Mouse (Mus musculus): ENCODE measurements around the gene Dazap2. TPM values are rescaled to one million over a fixed set of nuclear protein-coding genes. Genes with fewer than 3 reads are reported as not detected.
"Not testable (repeated sequence)": the region's sequence is repeated elsewhere in the genome, so short reads cannot be mapped to it uniquely, and the experiment has no call there.

Dazap2 gene
- polyA plus RNA-seq, 1 experiment from 2014 or later: 202 TPM

DNA sequence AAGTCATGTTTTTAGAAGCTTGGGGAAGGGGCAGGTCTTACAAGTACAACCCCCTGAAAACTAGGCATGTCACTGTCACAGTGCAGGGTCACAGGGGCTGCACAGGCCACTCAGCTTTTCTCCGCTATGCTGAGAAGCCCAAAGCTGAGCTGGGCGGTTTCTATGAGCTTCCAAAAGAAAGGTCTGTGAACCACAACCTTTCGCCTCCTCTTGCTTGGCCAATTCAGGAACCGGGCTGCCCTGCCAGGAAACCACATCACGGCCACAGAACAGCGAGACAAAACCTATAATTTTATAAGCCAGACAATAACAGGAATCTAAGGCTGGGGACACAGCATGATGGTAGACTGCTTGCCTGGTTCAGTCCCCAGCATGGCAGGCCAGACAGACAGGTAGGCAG is 26.9 kb upstream of the Dazap2 start:
- no peaks in the 10 kb centered on the region for H3K27me3 ChIP-seq (replicated peaks)
- H3K4me3 ChIP-seq: no peak overlapping the region
- H3K27ac ChIP-seq (replicated peaks): no peak overlapping the region
- 81% methylated on average over 6 of the region's 6 CpGs for WGBS
- no peak for ATAC-seq (ENCODE audit: extremely low read depth, insufficient number of reproducible peaks, low FRiP score, low TSS enrichment)
- no peaks in the 10 kb centered on the region for H3K4me1 ChIP-seq
- H3K9me3 ChIP-seq: no peaks in the 10 kb centered on the region
- H3K36me3 ChIP-seq: peaks cover 18% of the 10 kb centered on the region
- no peak overlapping the region for H3K4me2 ChIP-seq
- H3K9ac ChIP-seq: no peak overlapping the region

DNA sequence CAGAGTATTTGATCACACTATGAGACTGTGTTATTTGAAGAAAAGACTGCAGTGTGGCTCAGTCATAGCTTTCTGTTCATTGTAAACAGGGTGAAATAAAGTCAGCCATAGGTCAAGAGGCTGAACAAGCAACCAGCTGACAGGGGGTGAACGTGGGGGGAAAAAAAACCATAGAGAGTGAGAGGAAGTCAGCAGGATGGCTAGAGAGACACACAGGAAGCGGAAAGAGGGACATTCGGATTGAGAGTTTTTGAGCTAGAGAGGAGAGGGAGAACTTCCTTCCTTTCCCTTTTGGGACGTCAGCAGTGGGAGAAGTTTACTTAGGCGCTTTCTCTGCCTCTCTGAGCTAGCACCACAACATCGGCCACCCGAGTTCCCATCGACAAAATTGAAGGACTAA is 24.7 kb upstream of the Dazap2 start:
- 69% methylated on average over 8 of the region's 8 CpGs for WGBS
- Histone ChIP-seq H3K27ac (replicated peaks) (no peak overlapping the region), H3K4me2 (no peak overlapping the region), H3K27me3 (replicated peaks) (no peaks in the 10 kb centered on the region), H3K9me3 (no peaks in the 10 kb centered on the region), H3K4me3 (no peak overlapping the region), H3K36me3 (peaks cover 15% of the 10 kb centered on the region), H3K4me1 (no peaks in the 10 kb centered on the region), H3K9ac (no peak overlapping the region)
- no peak for ATAC-seq (ENCODE audit: extremely low read depth, insufficient number of reproducible peaks, low FRiP score, low TSS enrichment)

- H3K4me2 ChIP-seq: no peak overlapping the region
- H3K27ac ChIP-seq (replicated peaks): no peak overlapping the region
- H3K4me3 ChIP-seq: no peak overlapping the region
- no peaks in the 10 kb centered on the region for H3K4me1 ChIP-seq
- no peaks in the 10 kb centered on the region for H3K9me3 ChIP-seq
- H3K27me3 ChIP-seq (replicated peaks): no peaks in the 10 kb centered on the region
- ATAC-seq (ENCODE audit: extremely low read depth, insufficient number of reproducible peaks, low FRiP score, low TSS enrichment): no peak
- 75% methylated on average over 6 of the region's 6 CpGs for WGBS
- no peak overlapping the region for H3K9ac ChIP-seq
- no peaks in the 10 kb centered on the region; the same call in 1 of the 2 replicates for H3K36me3 ChIP-seq
Measured at GRCm38 (mm10) chr15:100592817-100593216, 22.3 kb upstream of the Dazap2 start.

- Histone ChIP-seq H3K9ac (peak overlapping the region; percentile 94), H3K9me3 (no peaks in the 10 kb centered on the region), H3K27ac (replicated peaks) (0 out of 2 replicates have a peak overlapping the region, but pooled peaks have one; percentile 63), H3K4me3 (peak overlapping the region; percentile 84), H3K4me1 (peaks cover 16% of the 10 kb centered on the region), H3K4me2 (peak overlapping the region; percentile 75), H3K27me3 (replicated peaks) (peaks cover 26% of the 10 kb centered on the region), H3K36me3 (no peaks in the 10 kb centered on the region)
- WGBS: 20% methylated on average over 9 of the region's 9 CpGs
- ATAC-seq (ENCODE audit: extremely low read depth, insufficient number of reproducible peaks, low FRiP score, low TSS enrichment): no peak
Measured at GRCm38 (mm10) chr15:100598287-100598882, 16.8 kb upstream of the Dazap2 start.

- Histone ChIP-seq H3K4me2 (peak overlapping the region; percentile 75), H3K27me3 (replicated peaks) (peaks cover 31% of the 10 kb centered on the region), H3K36me3 (no peaks in the 10 kb centered on the region), H3K4me3 (peak overlapping the region; percentile 84), H3K9me3 (no peaks in the 10 kb centered on the region), H3K4me1 (peaks cover 16% of the 10 kb centered on the region), H3K9ac (peak overlapping the region; percentile 94), H3K27ac (replicated peaks) (peak overlapping the region; percentile 63; the same call in 1 of the 2 replicates)
- 1% methylated on average over 12 of the region's 12 CpGs for WGBS
- ATAC-seq (ENCODE audit: extremely low read depth, insufficient number of reproducible peaks, low FRiP score, low TSS enrichment): no peak
Measured at GRCm38 (mm10) chr15:100598883-100599275, 16.3 kb upstream of the Dazap2 start.

DNA sequence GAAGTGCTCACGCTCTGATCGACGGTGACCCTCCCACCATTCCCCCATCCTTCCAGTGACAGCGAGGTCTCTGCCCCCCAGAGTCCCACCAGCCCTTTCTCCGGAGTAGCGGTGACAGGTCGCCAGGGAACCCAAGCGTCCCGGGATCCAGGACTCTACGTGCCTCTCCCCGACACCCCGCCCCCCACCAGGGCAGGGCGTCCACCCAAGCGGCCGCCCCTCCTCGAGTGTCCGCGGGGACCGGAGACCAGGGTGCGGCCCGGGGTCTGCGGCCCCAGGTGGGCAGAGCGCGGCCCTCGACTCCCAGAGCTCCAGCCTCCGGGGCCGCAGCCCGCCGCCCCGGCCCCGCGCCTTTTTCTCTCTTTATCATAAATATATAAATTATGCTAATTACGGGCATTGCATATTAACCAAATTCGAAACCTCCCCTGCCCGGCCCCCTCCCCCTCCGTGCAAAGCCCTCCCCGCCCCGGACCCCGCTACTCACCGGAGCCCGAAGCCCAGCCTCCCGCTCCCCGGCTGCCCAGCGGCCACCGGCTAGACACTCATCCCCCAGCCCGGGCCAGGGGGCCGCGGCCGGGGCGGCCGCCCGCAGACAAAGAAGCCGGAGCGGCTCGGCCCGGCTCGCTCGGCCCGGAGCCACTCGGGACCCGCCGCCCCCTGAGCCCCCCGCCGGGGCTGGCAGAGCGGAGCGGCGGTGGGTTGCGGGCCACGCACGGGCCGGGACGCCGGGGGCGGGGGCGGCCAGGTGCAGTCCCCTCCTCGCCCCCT is 15.7 kb upstream of the Dazap2 start, which contains the start of gene Pou6f1:
Gene Pou6f1 (minus strand): TSS at position 709 of the 771 bp plus-strand sequence.
- Histone ChIP-seq H3K4me1 (peaks cover 16% of the 10 kb centered on the region), H3K4me2 (peak within 1 kb of the TSS; percentile 75), H3K27ac (replicated peaks) (peak within 1 kb of the TSS; percentile 63), H3K9me3 (no peaks in the 10 kb centered on the region), H3K36me3 (no peaks in the 10 kb centered on the region), H3K9ac (peak within 1 kb of the TSS; percentile 94), H3K27me3 (replicated peaks) (peaks cover 31% of the 10 kb centered on the region), H3K4me3 (peak within 1 kb of the TSS; percentile 84)
- ATAC-seq (ENCODE audit: extremely low read depth, insufficient number of reproducible peaks, low FRiP score, low TSS enrichment): peak; percentile 44; the same call in 1 of the 2 replicates
- under 1% methylated on average over 67 of the region's 76 CpGs for WGBS

GRCm38 (mm10) chr15:100600047-100600695 is 15.0 kb upstream of the Dazap2 start:
- peak overlapping the region; percentile 75 for H3K4me2 ChIP-seq
- H3K27me3 ChIP-seq (replicated peaks): peaks cover 31% of the 10 kb centered on the region
- H3K9me3 ChIP-seq: no peaks in the 10 kb centered on the region
- H3K36me3 ChIP-seq: no peaks in the 10 kb centered on the region
- 2% methylated on average over 33 of the region's 35 CpGs for WGBS
- ATAC-seq (ENCODE audit: extremely low read depth, insufficient number of reproducible peaks, low FRiP score, low TSS enrichment): peak; percentile 38; the same call in 1 of the 2 replicates
- peak overlapping the region; percentile 84 for H3K4me3 ChIP-seq
- peaks cover 22% of the 10 kb centered on the region for H3K4me1 ChIP-seq
- H3K9ac ChIP-seq: peak overlapping the region; percentile 94
- peak overlapping the region; percentile 63; the same call in 1 of the 2 replicates for H3K27ac ChIP-seq (replicated peaks)

DNA sequence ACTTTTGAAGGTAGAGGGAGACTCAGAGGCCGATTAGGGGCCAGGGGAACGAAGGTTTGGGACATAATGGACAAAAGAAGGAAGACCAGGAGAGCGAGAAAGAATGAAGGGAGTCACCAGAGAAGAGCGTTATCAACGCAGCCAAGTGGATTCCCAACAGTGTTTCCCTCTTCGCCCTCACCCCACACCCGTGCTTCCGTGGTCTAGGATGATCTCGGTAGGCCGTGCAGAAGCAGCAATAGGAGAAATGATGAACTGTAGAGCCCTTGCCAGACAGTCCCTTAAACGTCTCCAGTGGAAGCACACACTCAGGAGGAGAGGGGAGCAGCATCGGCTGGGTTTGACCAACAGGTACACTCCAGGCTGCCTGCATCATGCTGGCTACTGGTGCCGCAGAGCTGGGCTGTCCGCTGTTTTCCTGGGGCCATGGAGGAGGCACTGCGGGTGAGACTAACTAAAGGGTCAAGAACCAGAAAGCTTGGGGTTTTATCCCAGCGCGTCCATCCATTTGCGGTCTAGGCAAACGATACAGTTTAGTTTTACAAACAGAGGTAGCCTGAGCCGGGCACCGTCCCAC is 14.4 kb upstream of the Dazap2 start:
- peaks cover 26% of the 10 kb centered on the region for H3K4me1 ChIP-seq
- H3K4me2 ChIP-seq: peak overlapping the region; percentile 75
- no peaks in the 10 kb centered on the region for H3K9me3 ChIP-seq
- 18% methylated on average over 21 of the region's 21 CpGs for WGBS
- H3K9ac ChIP-seq: peak overlapping the region; percentile 25; the same call in 1 of the 2 replicates
- no peak for ATAC-seq (ENCODE audit: extremely low read depth, insufficient number of reproducible peaks, low FRiP score, low TSS enrichment)
- H3K27me3 ChIP-seq (replicated peaks): peaks cover 36% of the 10 kb centered on the region
- no peaks in the 10 kb centered on the region for H3K36me3 ChIP-seq
- no peak overlapping the region for H3K27ac ChIP-seq (replicated peaks)
- peak overlapping the region; percentile 84 for H3K4me3 ChIP-seq

DNA sequence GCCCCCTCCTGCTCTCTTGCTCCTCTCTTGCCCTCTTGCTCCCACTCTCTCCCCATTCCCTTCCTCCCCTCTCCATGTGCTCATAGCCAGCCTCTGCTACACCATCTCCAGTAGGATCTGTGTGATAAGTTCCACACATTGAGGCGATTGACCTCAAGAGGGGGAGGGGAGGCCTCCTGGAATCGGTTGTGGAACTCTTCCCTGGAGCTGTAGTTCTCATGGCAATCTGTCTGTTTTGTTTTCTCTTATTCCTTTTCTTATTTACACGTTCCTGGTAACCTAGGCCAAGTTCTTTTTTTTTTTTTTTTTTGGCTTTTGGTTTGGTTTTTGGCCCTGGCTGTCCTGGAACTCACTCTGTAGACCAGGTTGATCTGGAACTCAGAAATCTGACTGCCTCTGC is 13.5 kb upstream of the Dazap2 start:
- Histone ChIP-seq H3K27me3 (replicated peaks) (peaks cover 38% of the 10 kb centered on the region), H3K36me3 (no peaks in the 10 kb centered on the region)
- 42% methylated on average over 3 of the region's 3 CpGs for WGBS

GRCm38 (mm10) chr15:100606677-100607076 is 8.5 kb upstream of the Dazap2 start:
- H3K27me3 ChIP-seq (replicated peaks): peaks cover 34% of the 10 kb centered on the region
- 80% methylated on average over 8 of the region's 8 CpGs for WGBS
- ATAC-seq (ENCODE audit: extremely low read depth, insufficient number of reproducible peaks, low FRiP score, low TSS enrichment): not testable (repeated sequence)

More for the DNA sequence above, 13.5 kb upstream of the Dazap2 start:
- ATAC-seq (ENCODE audit: extremely low read depth, insufficient number of reproducible peaks, low FRiP score, low TSS enrichment): no peak
- Histone ChIP-seq H3K4me3 (no peak overlapping the region), H3K4me2 (no peak overlapping the region), H3K9ac (no peak overlapping the region), H3K9me3 (no peaks in the 10 kb centered on the region), H3K27ac (replicated peaks) (no peak overlapping the region), H3K4me1 (peaks cover 26% of the 10 kb centered on the region)

DNA sequence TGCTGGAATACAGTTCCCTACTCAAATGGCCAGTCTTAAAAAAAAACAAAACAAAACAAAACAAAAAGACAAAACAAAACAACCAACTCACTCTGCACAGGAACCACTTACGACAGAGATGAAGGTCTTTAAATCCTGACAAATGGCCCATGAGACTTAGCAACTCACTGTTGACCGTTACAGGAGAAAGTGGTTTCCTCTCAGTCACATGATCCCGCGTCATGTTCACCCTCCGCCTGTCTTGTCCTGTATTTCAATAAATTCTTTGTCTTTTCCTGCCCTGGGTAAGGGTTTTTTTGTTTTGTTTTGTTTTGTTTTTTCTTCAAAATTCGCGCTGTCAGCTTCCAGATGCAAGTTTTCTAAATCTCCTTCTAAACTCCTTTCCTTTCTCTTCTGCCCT is 3.2 kb upstream of the Dazap2 start:
- H3K4me3 ChIP-seq: no peak overlapping the region
- no peak for ATAC-seq (ENCODE audit: extremely low read depth, insufficient number of reproducible peaks, low FRiP score, low TSS enrichment)
- H3K36me3 ChIP-seq: peaks cover under 1% of the 10 kb centered on the region; the same call in 1 of the 2 replicates
- H3K9me3 ChIP-seq: no peaks in the 10 kb centered on the region
- 78% methylated on average over 7 of the region's 7 CpGs for WGBS
- no peak overlapping the region for H3K27ac ChIP-seq (replicated peaks)
- H3K27me3 ChIP-seq (replicated peaks): peaks cover 14% of the 10 kb centered on the region; the same call in 1 of the 2 replicates
- H3K4me2 ChIP-seq: no peak overlapping the region
- H3K4me1 ChIP-seq: peaks cover 21% of the 10 kb centered on the region
- no peak overlapping the region for H3K9ac ChIP-seq

More at GRCm38 (mm10) chr15:100606677-100607076, 8.5 kb upstream of the Dazap2 start:
- not testable (repeated sequence) for H3K4me1 ChIP-seq; H3K36me3 ChIP-seq; H3K9ac ChIP-seq; H3K9me3 ChIP-seq; H3K4me3 ChIP-seq; H3K27ac ChIP-seq (replicated peaks); H3K4me2 ChIP-seq

All from heart, embryonic 13.5 days (tissue).